Mouse (Mus musculus) spleen, postnatal 4 days (tissue): Measurements from ENCODE around the gene Rpl10a.
A peak's percentile ranks its signal among the peaks of the same experiment; 100 is the strongest.

ENCODE experiments used
- DNase-seq, 2 experiments: peaks; one replicate each; pipeline ENCODE4 v3.0.0; 2022; ENCODE audit warnings: low spot score in 2 of 2

Rpl10a gene

GRCm38 (mm10) chr17:28331241-28332112 lies 3.2 kb downstream of the Rpl10a start:
- no peak for DNase-seq

GRCm38 (mm10) chr17:28332113-28332914 lies 4.0 kb downstream of the Rpl10a start:
- no peak for DNase-seq

- no peak for DNase-seq
Measured at GRCm38 (mm10) chr17:28332915-28333546, 4.8 kb downstream of the Rpl10a start.

- no peak for DNase-seq
Measured at GRCm38 (mm10) chr17:28335267-28335666, 7.0 kb downstream of the Rpl10a start.

- DNase-seq: no peak
Measured at GRCm38 (mm10) chr17:28337547-28337946, 9.3 kb downstream of the Rpl10a start.

- DNase-seq: no peak
Measured at GRCm38 (mm10) chr17:28340578-28340977, 12.3 kb downstream of the Rpl10a start.

GRCm38 (mm10) chr17:28341091-28341490 lies 12.8 kb downstream of the Rpl10a start:
- peak; percentile 80 to 87 for DNase-seq

- no peak for DNase-seq
Measured at GRCm38 (mm10) chr17:28344050-28344607, 15.9 kb downstream of the Rpl10a start.

GRCm38 (mm10) chr17:28344670-28345069 lies 16.4 kb downstream of the Rpl10a start:
- no peak for DNase-seq

GRCm38 (mm10) chr17:28345271-28345721 lies 17.0 kb downstream of the Rpl10a start:
- no peak for DNase-seq

- DNase-seq: no peak
Measured at GRCm38 (mm10) chr17:28345882-28346281, 17.6 kb downstream of the Rpl10a start.

GRCm38 (mm10) chr17:28347327-28347726 lies 19.1 kb downstream of the Rpl10a start:
- no peak for DNase-seq

GRCm38 (mm10) chr17:28348211-28348610 lies 19.9 kb downstream of the Rpl10a start:
- DNase-seq: no peak

GRCm38 (mm10) chr17:28349264-28349880 lies 21.1 kb downstream of the Rpl10a start:
- DNase-seq: no peak

GRCm38 (mm10) chr17:28349901-28350465 lies 21.7 kb downstream of the Rpl10a start:
- DNase-seq: no peak

GRCm38 (mm10) chr17:28350466-28351352 lies 22.4 kb downstream of the Rpl10a start, which contains the start of gene Tead3:
Gene Tead3, minus strand, starts transcription at chr17:28350817.
- peak; percentile 80 to 89 for DNase-seq

- no peak for DNase-seq
Measured at GRCm38 (mm10) chr17:28351353-28351890, 23.2 kb downstream of the Rpl10a start.

GRCm38 (mm10) chr17:28352018-28352417 lies 23.7 kb downstream of the Rpl10a start:
- DNase-seq: peak in 1 of 2 experiments; percentile 55

- no peak for DNase-seq
Measured at GRCm38 (mm10) chr17:28355871-28356270, 27.6 kb downstream of the Rpl10a start.
